Mouse (Mus musculus): ENCODE data around the gene Ampd2.

- no peak for TF ChIP-seq CTCF (IDR thresholded peaks at IDR 0.05; ENCODE audit: borderline replicate concordance, control insufficient read depth, extremely low read depth, insufficient read depth, low read length, poor library complexity)
- TF ChIP-seq POLR2A (IDR thresholded peaks at IDR 0.05; ENCODE audit: control insufficient read depth, extremely low read depth, insufficient read depth, low read length, poor library complexity), result no peak
These were observed at the start of gene Ampd2 for GRCm38 (mm10) chr3:108086470-108086979.

Measured in thymus, adult 2 months (tissue).